Mouse (Mus musculus) adrenal gland, adult 8-10 months (tissue): ENCODE results near the gene Bin2. TPM values are rescaled to one million over a fixed set of nuclear protein-coding genes. Genes with fewer than 3 reads are reported as not detected.

Experiments used
- DNase-seq: peaks from one replicate; pipeline ENCODE4 v3.0.0; 2022
- total RNA-seq, 4 experiments: library from RNA; stranded (reverse); gene quantifications; 2 replicates each; pipeline ENCODE4 v1.2.4; 2022

The Bin2 gene
- 1 to 10 TPM; 2.5 to 7.0 (median 3.8) TPM for total RNA-seq

- DNase-seq = no peak
These were observed at the start of gene Bin2 for GRCm38 (mm10) chr15:100669337-100669736. Gene Bin2, minus strand, starts transcription at chr15:100669553.

GRCm38 (mm10) chr15:100718572-100718971 lies 49.2 kb upstream of the Bin2 start:
- no peak for DNase-seq

- no peak for DNase-seq
These were observed 48.6 kb upstream of the Bin2 start for GRCm38 (mm10) chr15:100717933-100718332.

- no peak for DNase-seq
These were observed 46.1 kb upstream of the Bin2 start for GRCm38 (mm10) chr15:100715399-100715993.

GRCm38 (mm10) chr15:100714470-100714869 lies 45.1 kb upstream of the Bin2 start:
- DNase-seq = no peak

GRCm38 (mm10) chr15:100710838-100711237 lies 41.5 kb upstream of the Bin2 start:
- DNase-seq = no peak

GRCm38 (mm10) chr15:100708433-100709078 lies 39.2 kb upstream of the Bin2 start:
- no peak for DNase-seq

GRCm38 (mm10) chr15:100706226-100706625 lies 36.9 kb upstream of the Bin2 start:
- no peak for DNase-seq

- DNase-seq = no peak
These were observed 36.0 kb upstream of the Bin2 start for GRCm38 (mm10) chr15:100705376-100705775.

GRCm38 (mm10) chr15:100703913-100704312 lies 34.6 kb upstream of the Bin2 start:
- no peak for DNase-seq

- DNase-seq = no peak
These were observed 32.5 kb upstream of the Bin2 start for GRCm38 (mm10) chr15:100701856-100702255.

- DNase-seq = no peak
These were observed 31.8 kb upstream of the Bin2 start for GRCm38 (mm10) chr15:100701108-100701507.

GRCm38 (mm10) chr15:100700424-100700823 lies 31.1 kb upstream of the Bin2 start:
- DNase-seq = no peak

- no peak for DNase-seq
These were observed 30.0 kb upstream of the Bin2 start for GRCm38 (mm10) chr15:100699386-100699785.

GRCm38 (mm10) chr15:100698078-100698477 lies 28.7 kb upstream of the Bin2 start:
- DNase-seq = no peak

GRCm38 (mm10) chr15:100694406-100694805 lies 25.1 kb upstream of the Bin2 start:
- DNase-seq = peak; percentile 79

GRCm38 (mm10) chr15:100691990-100692389 lies 22.6 kb upstream of the Bin2 start:
- DNase-seq = no peak

GRCm38 (mm10) chr15:100687430-100687971 lies 18.1 kb upstream of the Bin2 start, which contains the start of gene Cela1:
Gene Cela1, minus strand, starts transcription at chr15:100687921.
- DNase-seq = no peak

- peak; percentile 57 for DNase-seq
These were observed 17.6 kb upstream of the Bin2 start for GRCm38 (mm10) chr15:100686989-100687388.

- DNase-seq = no peak
These were observed 17.1 kb upstream of the Bin2 start for GRCm38 (mm10) chr15:100686434-100686833.

GRCm38 (mm10) chr15:100685849-100686248 lies 16.5 kb upstream of the Bin2 start:
- no peak for DNase-seq

- no peak for DNase-seq
These were observed 15.9 kb upstream of the Bin2 start for GRCm38 (mm10) chr15:100685255-100685654.

- DNase-seq = no peak
These were observed 15.1 kb upstream of the Bin2 start for GRCm38 (mm10) chr15:100684450-100684849.

GRCm38 (mm10) chr15:100683041-100683440 lies 13.7 kb upstream of the Bin2 start:
- DNase-seq = no peak
